Mouse (Mus musculus) E14TG2a.4 (cell line): Measurements from ENCODE around the gene Inhba.
A peak's percentile ranks its signal among the peaks of the same experiment; 100 is the strongest.

Experiments
- H3K27me3 ChIP-seq: 2 replicates; pipeline ENCODE4 v1.6.1; 2014; ENCODE audit warnings: low read length, control low read depth; ENCODE audit not compliant: insufficient read depth
- H3K36me3 ChIP-seq: 2 replicates; pipeline ENCODE4 v1.6.1; 2014; ENCODE audit warnings: low read length, control low read depth; ENCODE audit not compliant: insufficient read depth
- H3K4me1 ChIP-seq: replicated peaks from 2 replicates; pipeline ENCODE4 v1.6.1; 2014; ENCODE audit warnings: low read depth, low read length, control low read depth
- H3K4me3 ChIP-seq: replicated peaks from 2 replicates; pipeline ENCODE4 v1.5.1; 2014; ENCODE audit warnings: mild to moderate bottlenecking, low read length
- H3K9me3 ChIP-seq: 2 replicates; pipeline ENCODE4 v1.6.1; 2014; ENCODE audit warnings: low read length, control low read depth
- CTCF ChIP-seq: conservative IDR thresholded peaks from 2 replicates; pipeline ENCODE4 v1.5.1; 2014; ENCODE audit warnings: low read length
- NANOG ChIP-seq: IDR thresholded peaks from 2 replicates; pipeline ENCODE4 v1.6.1; 2014; ENCODE audit warnings: borderline replicate concordance, low read length, mixed read lengths
- POU5F1 ChIP-seq: IDR thresholded peaks from 2 replicates; pipeline ENCODE4 v1.6.1; 2014; ENCODE audit warnings: low read length, borderline replicate concordance

Inhba gene

DNA sequence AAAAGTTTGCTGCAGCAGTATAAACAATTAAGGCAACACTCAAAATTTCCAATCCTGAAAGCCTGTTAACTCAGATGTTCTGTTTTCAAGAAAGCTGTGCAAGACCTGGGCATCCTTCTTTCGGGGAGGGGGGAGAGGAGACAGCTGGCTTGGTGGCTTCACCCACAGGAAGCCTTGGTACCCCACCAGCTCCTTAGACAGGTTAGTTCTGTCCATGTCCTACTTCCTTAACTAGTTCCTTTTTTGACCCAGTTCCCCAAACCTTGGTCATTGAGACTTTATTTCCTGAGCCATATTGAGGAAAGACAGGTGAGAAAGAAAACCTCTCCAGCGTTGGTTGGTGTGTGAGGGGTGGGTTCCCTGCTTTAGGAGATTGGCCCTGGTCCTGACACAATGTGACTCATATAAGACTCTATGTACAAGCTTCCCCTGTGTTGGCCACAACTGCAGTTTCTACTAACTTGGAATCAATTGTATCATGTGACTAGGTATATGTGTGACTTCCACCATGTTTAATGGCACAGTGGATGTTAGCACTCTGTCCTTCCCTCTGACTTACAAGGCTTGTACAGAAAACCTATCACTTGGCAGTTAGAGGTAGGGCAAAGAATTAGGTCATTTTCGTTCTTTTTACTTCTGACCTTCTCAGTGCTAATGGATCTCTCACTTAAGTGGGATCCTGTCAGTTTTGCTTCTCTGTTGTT lies 7.3 kb downstream of the Inhba start:
- no peak overlapping the region for H3K4me3 ChIP-seq
- H3K4me1 ChIP-seq: peaks cover 12% of the 10 kb centered on the region
- H3K36me3 ChIP-seq: no peaks in the 10 kb centered on the region
- peaks cover 52% of the 10 kb centered on the region for H3K27me3 ChIP-seq
- TF ChIP-seq POU5F1 (no peak), NANOG (no peak)
- no peaks in the 10 kb centered on the region for H3K9me3 ChIP-seq

DNA sequence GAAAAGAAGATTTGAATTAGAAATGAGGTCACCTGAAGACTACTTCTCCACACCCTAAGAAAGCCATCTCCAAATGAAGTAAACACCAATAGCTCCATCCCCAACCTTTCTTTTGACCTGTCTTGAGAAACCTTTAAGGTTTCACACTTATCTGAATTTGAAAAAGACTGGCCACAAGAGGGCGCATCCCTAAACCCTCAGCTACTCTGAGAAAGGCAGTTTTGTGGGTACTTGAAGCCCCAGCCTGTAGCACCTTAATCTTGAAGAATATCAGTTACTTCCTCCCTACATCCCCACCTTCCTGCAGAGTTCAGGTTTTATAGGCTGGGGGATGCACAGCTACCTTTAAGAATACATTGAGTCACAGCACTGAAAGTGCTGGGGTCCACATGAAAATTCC lies 9.0 kb downstream of the Inhba start:
- Histone ChIP-seq H3K4me3 (no peak overlapping the region), H3K36me3 (no peaks in the 10 kb centered on the region), H3K9me3 (no peaks in the 10 kb centered on the region), H3K4me1 (peaks cover 12% of the 10 kb centered on the region), H3K27me3 (peaks cover 38% of the 10 kb centered on the region)
- TF ChIP-seq NANOG (no peak), POU5F1 (no peak), CTCF (peak; percentile 43; the same call in 1 of the 2 replicates)

DNA sequence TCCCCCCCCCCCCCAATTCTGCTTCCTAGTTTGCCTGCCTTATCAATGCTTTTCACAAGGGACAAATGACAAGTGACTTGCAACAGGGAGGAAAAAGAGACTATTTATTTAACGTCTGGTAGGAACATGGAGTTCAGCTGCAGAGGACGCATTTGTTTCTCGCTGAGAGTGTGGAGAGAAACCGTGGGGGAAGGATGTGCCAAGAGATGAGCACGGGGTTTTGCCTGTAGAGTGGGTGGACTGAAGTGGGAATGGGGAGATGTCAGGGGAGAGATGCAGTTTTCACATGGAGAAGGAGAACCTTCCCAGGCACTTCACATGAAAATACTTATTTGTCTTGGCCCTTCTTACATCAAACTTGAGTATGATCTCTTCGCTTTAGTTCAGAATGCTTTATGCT lies 9.5 kb downstream of the Inhba start:
- Histone ChIP-seq H3K4me3 (no peak overlapping the region), H3K27me3 (peaks cover 33% of the 10 kb centered on the region), H3K9me3 (no peaks in the 10 kb centered on the region), H3K36me3 (no peaks in the 10 kb centered on the region), H3K4me1 (peaks cover 12% of the 10 kb centered on the region)
- TF ChIP-seq CTCF (no peak), POU5F1 (no peak), NANOG (no peak)

DNA sequence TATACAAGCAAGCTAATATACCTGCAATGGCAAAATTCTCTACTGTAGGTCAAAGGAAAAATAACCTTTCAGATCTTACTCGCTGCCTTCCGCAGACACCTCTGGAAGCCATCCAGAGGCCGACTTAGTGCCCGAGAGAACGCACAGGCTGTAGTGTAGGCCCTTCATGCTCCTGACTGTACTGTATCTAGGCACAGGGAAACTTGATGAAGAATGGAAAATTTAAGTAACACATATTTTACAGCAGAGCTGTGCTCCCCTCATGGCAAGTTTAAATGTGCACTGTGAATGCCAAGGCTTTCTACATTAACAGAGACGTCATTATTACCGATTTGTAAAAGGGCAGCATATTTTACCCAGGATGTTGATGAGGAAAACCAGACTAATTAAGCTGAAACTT lies 10.2 kb downstream of the Inhba start:
- no peaks in the 10 kb centered on the region for H3K36me3 ChIP-seq
- TF ChIP-seq CTCF (no peak), POU5F1 (no peak), NANOG (no peak)
- H3K27me3 ChIP-seq: peaks cover 30% of the 10 kb centered on the region
- no peaks in the 10 kb centered on the region for H3K9me3 ChIP-seq
- H3K4me1 ChIP-seq: peaks cover 16% of the 10 kb centered on the region
- no peak overlapping the region for H3K4me3 ChIP-seq

DNA sequence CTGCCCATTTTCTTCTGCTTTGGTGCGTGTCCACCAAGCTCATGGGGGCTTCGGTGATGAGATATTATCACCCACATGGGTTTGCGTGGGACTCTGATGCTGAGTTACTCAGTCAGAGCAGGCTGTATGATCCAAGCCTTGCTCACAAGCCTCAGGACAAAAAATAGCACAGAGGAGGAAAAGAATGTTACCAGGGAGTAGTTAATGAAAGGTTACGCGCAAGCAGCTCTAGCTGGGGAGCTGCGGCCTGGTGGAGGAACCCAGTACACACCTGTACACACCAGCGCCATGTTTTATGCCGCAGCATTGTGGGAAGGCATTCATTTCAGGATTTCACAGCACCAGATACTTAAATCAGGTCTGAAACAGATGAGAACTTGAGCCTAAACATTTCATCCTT lies 10.9 kb downstream of the Inhba start:
- Histone ChIP-seq H3K36me3 (no peaks in the 10 kb centered on the region), H3K4me1 (peaks cover 10% of the 10 kb centered on the region), H3K27me3 (peaks cover 23% of the 10 kb centered on the region), H3K9me3 (no peaks in the 10 kb centered on the region), H3K4me3 (no peak overlapping the region)
- TF ChIP-seq NANOG (no peak), CTCF (no peak), POU5F1 (no peak)

DNA sequence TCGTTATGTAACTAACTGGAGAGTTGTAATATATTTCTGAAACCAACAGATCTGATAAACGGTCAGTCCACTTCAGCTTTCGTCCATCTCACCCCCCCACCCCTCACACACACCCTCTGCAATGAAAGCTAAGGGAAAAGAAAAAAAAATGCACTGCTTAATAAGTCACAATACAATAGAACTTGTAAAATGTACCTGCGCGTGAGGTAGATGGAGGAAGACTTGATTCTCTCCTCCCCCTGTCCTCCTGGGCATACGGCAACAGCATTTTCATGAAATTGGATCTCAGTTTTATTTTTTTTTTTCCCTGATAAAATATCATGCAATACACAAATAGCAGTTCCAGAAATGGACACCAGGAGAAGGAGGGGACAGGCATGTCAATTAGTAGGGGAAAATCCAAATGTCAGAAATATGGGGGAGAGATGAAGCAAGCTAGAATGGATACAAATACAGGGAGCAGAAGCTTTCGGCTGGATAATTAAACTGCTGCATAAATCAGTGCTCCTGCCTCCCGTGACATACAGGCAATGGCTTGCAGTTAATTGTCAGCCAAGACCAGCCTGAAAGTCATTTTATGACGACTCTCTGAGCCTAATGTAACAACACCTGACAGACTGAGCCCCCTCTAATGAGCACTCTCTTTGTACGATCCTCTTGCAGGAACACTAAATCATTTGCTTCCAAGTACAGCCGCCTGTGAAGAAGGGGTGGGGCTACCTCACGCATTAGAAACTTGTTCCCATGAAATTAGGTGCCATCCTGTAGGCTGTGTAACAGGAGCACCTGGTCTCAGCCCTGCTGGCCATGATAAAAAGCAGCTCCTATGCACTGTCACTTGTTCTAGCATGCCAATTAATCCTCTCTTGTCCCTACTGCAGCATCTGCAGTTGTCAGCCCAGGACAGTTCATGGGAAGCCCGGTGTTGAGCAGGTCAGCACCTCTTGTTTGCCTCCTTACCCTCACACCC lies 11.7 kb downstream of the Inhba start:
- TF ChIP-seq CTCF (no peak), NANOG (no peak), POU5F1 (no peak)
- H3K9me3 ChIP-seq: no peaks in the 10 kb centered on the region
- no peak overlapping the region for H3K4me3 ChIP-seq
- peaks cover 4% of the 10 kb centered on the region; the same call in 1 of the 2 replicates for H3K4me1 ChIP-seq
- H3K27me3 ChIP-seq: peaks cover 16% of the 10 kb centered on the region
- H3K36me3 ChIP-seq: no peaks in the 10 kb centered on the region

DNA sequence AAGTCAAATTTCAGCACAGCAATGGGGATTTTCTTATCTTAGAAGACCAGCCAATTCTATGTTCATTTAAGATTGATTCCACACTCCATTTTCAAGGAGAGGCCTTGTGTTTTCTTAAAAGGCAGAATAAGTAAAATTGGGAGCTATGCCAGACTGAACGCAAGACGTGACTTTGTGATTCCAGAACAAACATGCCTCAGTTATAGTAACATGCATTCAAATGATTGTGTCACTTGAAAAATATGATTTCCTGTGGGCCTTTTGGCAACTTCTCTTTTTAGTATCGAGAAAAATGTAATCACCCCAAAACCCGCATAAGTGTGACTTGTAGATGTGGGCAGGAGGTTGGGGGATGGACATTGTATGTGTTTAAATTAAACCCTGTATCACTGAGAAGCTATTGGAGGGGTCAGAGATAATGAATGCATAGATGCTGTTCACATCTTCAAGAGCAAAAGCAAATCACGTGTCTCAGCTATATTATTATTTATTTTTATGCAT lies 19.0 kb downstream of the Inhba start:
- Histone ChIP-seq H3K4me3 (no peak overlapping the region), H3K27me3 (no peaks in the 10 kb centered on the region; the same call in 1 of the 2 replicates), H3K9me3 (no peaks in the 10 kb centered on the region), H3K4me1 (peaks cover 8% of the 10 kb centered on the region; the same call in 1 of the 2 replicates), H3K36me3 (no peaks in the 10 kb centered on the region)
- no peak for TF ChIP-seq POU5F1
- no peak for TF ChIP-seq NANOG
- no peak for TF ChIP-seq CTCF

DNA sequence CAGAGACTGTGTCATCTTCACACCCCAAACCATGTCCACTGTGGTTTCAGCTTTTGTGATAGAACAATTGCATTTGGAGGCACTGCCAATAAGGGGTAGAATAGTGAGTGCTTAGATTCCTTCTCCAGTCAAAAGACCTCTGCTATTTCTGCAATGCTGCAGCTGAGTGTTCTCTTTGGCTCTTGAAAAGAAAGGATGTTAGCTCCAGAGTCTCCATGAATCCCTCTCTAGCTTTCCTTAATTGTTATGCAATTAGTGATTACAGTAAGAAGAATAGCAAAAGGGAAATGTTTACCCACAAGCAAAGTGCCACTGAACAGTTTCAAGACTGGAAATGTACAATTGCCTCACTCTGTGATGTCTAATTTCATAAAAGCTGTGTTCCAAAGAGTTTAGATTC lies 20.8 kb downstream of the Inhba start:
- no peak overlapping the region for H3K4me3 ChIP-seq
- H3K36me3 ChIP-seq: no peaks in the 10 kb centered on the region
- no peaks in the 10 kb centered on the region; the same call in 1 of the 2 replicates for H3K9me3 ChIP-seq
- TF ChIP-seq CTCF: no peak
- TF ChIP-seq NANOG: peak; percentile 64; the same call in 1 of the 2 replicates
- no peaks in the 10 kb centered on the region for H3K27me3 ChIP-seq
- 0 out of 2 replicates have a peak, but pooled peaks cover 3% of the 10 kb centered on the region for H3K4me1 ChIP-seq
